Mouse (Mus musculus) embryonic facial prominence, embryonic 10.5 days (tissue): ENCODE data around the gene Ruvbl1. TPM values are rescaled to one million over a fixed set of nuclear protein-coding genes. Genes with fewer than 3 reads are reported as not detected.

ENCODE experiments used
- DNase-seq: peaks from one replicate; pipeline ENCODE4 v3.0.0-alpha.2; 2017; ENCODE audit warnings: low spot score
- H3K27ac ChIP-seq: fragments of 300-500 bp; sonication (generic); replicated peaks from 2 replicates; pipeline ENCODE4 v1.5.1; 2016; ENCODE audit warnings: mild to moderate bottlenecking
- H3K27me3 ChIP-seq: fragments of 300-500 bp; sonication (generic); replicated peaks from 2 replicates; pipeline ENCODE4 v1.6.1; 2016; ENCODE audit warnings: low read depth, mild to moderate bottlenecking; ENCODE audit not compliant: poor library complexity, severe bottlenecking
- H3K36me3 ChIP-seq: fragments of 300-500 bp; sonication (generic); replicated peaks from 2 replicates; pipeline ENCODE4 v1.6.1; 2016; ENCODE audit warnings: mild to moderate bottlenecking, moderate library complexity
- H3K4me1 ChIP-seq: fragments of 300-500 bp; sonication (generic); 2 replicates; pipeline ENCODE4 v1.6.1; 2016
- H3K4me3 ChIP-seq: fragments of 300-500 bp; sonication (generic); 2 replicates; pipeline ENCODE4 v1.5.1; 2016; ENCODE audit warnings: mild to moderate bottlenecking, moderate library complexity
- H3K9me3 ChIP-seq: fragments of 300-500 bp; sonication (generic); 2 replicates; pipeline ENCODE4 v1.6.1; 2016; ENCODE audit warnings: mild to moderate bottlenecking
- WGBS: fragments of 180-500 bp; shearing (Covaris S2); methylation state at CpG from one replicate; pipeline ENCODE4 v1.1.7; 2016; 5-methylcytosine and 5-hydroxymethylcytosine counted together
- polyA plus RNA-seq: library from polyadenylated mRNA; unstranded; fragments of >200 nt; fragmentation: Nextera tagmentation; extraction: Ambion mirVana; gene quantifications from 2 replicates; pipeline ENCODE4 v1.2.1, GENCODE M21; 2016

The Ruvbl1 gene
- polyA plus RNA-seq, 1 experiment from 2014 or later: 215 TPM

DNA sequence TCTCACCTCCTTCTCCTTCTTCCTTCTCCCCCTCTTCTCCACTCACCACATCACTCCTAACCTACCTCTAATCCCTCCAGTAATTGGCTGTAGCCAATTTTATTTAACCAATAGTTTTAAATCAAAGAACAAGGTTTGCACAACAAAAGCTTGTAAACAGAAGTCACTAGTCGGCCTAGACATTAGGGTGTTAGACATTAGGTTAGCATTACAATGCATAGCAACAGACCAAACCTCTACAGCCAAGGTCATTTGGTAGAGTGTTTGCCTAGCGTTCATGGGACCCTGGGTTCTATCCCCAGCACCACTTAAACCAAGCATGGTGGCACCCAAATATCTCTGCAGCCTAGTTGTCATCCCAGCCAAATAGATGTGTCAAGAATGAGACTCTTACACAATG, 10.7 kb upstream of the Ruvbl1 start:
- WGBS: 69% methylated on average over 2 of the region's 2 CpGs
- 0 out of 2 replicates have a peak, but pooled peaks cover 5% of the 10 kb centered on the region for H3K27me3 ChIP-seq
- no peak for DNase-seq
- no peak overlapping the region for H3K27ac ChIP-seq
- no peaks in the 10 kb centered on the region for H3K4me1 ChIP-seq
- H3K4me3 ChIP-seq: no peak overlapping the region
- H3K36me3 ChIP-seq: no peaks in the 10 kb centered on the region
- no peaks in the 10 kb centered on the region for H3K9me3 ChIP-seq

GRCm38 (mm10) chr6:88469878-88470277, 4.7 kb downstream of the Ruvbl1 start:
- no peak overlapping the region for H3K27ac ChIP-seq
- H3K4me1 ChIP-seq: peaks cover 11% of the 10 kb centered on the region
- peaks cover 79% of the 10 kb centered on the region for H3K36me3 ChIP-seq
- no peak for DNase-seq
- H3K9me3 ChIP-seq: no peaks in the 10 kb centered on the region
- no peaks in the 10 kb centered on the region for H3K27me3 ChIP-seq
- no peak overlapping the region for H3K4me3 ChIP-seq
- WGBS: 79% methylated on average over 6 of the region's 6 CpGs

DNA sequence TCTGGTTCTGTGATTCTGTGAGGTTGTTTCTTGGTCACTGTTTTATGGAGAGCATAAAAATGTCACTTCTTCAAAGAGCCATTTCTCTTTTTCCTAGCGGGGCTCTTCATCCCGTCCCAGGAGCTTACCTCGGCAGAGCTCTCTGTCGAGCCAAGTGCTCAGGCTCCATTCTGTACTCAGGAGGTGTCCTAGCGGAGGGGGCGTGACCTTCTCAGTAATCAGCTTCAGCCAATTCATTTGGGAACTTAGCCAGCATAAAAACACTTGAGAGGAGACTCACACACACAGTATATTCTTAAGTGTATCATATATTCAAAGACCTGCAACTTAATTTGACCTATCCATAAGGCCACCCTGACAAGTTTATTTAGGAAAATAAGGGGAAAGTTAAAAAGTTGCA, 15.2 kb downstream of the Ruvbl1 start:
- peaks cover 100% of the 10 kb centered on the region for H3K36me3 ChIP-seq
- H3K4me1 ChIP-seq: no peaks in the 10 kb centered on the region
- no peaks in the 10 kb centered on the region for H3K9me3 ChIP-seq
- H3K4me3 ChIP-seq: no peak overlapping the region
- no peaks in the 10 kb centered on the region for H3K27me3 ChIP-seq
- 75% methylated on average over 6 of the region's 6 CpGs for WGBS
- no peak overlapping the region for H3K27ac ChIP-seq
- DNase-seq: no peak

GRCm38 (mm10) chr6:88483111-88483510, 17.9 kb downstream of the Ruvbl1 start:
- Histone ChIP-seq H3K36me3 (peaks cover 99% of the 10 kb centered on the region), H3K9me3 (no peaks in the 10 kb centered on the region), H3K4me3 (no peak overlapping the region), H3K4me1 (no peaks in the 10 kb centered on the region), H3K27ac (no peak overlapping the region), H3K27me3 (no peaks in the 10 kb centered on the region)
- no peak for DNase-seq
- 80% methylated on average over 7 of the region's 7 CpGs for WGBS

GRCm38 (mm10) chr6:88483913-88484312, 18.7 kb downstream of the Ruvbl1 start:
- H3K4me1 ChIP-seq: no peaks in the 10 kb centered on the region
- no peak overlapping the region for H3K4me3 ChIP-seq
- DNase-seq: no peak
- H3K27ac ChIP-seq: no peak overlapping the region
- no peaks in the 10 kb centered on the region for H3K9me3 ChIP-seq
- H3K36me3 ChIP-seq: peaks cover 99% of the 10 kb centered on the region
- no peaks in the 10 kb centered on the region for H3K27me3 ChIP-seq

GRCm38 (mm10) chr6:88485378-88485777, 20.2 kb downstream of the Ruvbl1 start:
- Histone ChIP-seq H3K4me1 (no peaks in the 10 kb centered on the region), H3K9me3 (no peaks in the 10 kb centered on the region), H3K36me3 (peaks cover 96% of the 10 kb centered on the region), H3K4me3 (no peak overlapping the region), H3K27me3 (no peaks in the 10 kb centered on the region), H3K27ac (no peak overlapping the region)
- 90% methylated on average over 6 of the region's 6 CpGs for WGBS
- DNase-seq: no peak

GRCm38 (mm10) chr6:88486893-88487292, 21.7 kb downstream of the Ruvbl1 start:
- no peaks in the 10 kb centered on the region for H3K4me1 ChIP-seq
- no peaks in the 10 kb centered on the region for H3K9me3 ChIP-seq
- peaks cover 96% of the 10 kb centered on the region for H3K36me3 ChIP-seq
- 88% methylated on average over 8 of the region's 8 CpGs for WGBS
- H3K27me3 ChIP-seq: no peaks in the 10 kb centered on the region
- no peak overlapping the region for H3K4me3 ChIP-seq
- no peak overlapping the region for H3K27ac ChIP-seq
- peak; percentile 56 for DNase-seq

DNA sequence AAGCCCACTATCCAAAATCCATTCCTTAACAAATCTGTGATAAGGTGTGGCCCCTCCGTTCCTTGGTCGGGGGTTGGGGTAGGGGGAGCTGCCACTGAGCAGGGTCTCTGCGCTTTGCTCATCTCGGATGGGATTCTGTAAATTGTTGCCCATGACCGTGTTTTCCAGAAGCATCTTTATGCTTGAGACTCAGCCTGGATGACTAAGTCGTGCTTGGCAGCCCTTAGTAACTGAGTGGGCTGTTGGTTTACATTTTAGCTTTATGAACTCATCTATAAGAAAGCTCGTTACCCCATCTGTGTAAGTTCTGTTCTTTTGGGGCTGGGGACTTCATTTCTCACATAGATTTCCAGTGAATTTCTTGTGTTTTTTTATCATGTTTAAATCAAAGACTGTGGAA, 23.8 kb downstream of the Ruvbl1 start:
- Histone ChIP-seq H3K4me1 (no peaks in the 10 kb centered on the region), H3K27ac (no peak overlapping the region), H3K4me3 (no peak overlapping the region), H3K27me3 (no peaks in the 10 kb centered on the region), H3K9me3 (no peaks in the 10 kb centered on the region), H3K36me3 (peaks cover 96% of the 10 kb centered on the region)
- 91% methylated on average over 7 of the region's 7 CpGs for WGBS
- DNase-seq: no peak

GRCm38 (mm10) chr6:88489834-88490233, 24.6 kb downstream of the Ruvbl1 start:
- 95% methylated on average over 6 of the region's 6 CpGs for WGBS
- no peak for DNase-seq
- no peak overlapping the region for H3K4me3 ChIP-seq
- no peaks in the 10 kb centered on the region for H3K4me1 ChIP-seq
- peaks cover 91% of the 10 kb centered on the region for H3K36me3 ChIP-seq
- no peaks in the 10 kb centered on the region for H3K27me3 ChIP-seq
- no peaks in the 10 kb centered on the region for H3K9me3 ChIP-seq
- no peak overlapping the region for H3K27ac ChIP-seq

GRCm38 (mm10) chr6:88490629-88491354, 25.6 kb downstream of the Ruvbl1 start:
- no peak overlapping the region for H3K4me3 ChIP-seq
- H3K36me3 ChIP-seq: peaks cover 86% of the 10 kb centered on the region
- DNase-seq: no peak
- H3K27me3 ChIP-seq: no peaks in the 10 kb centered on the region
- H3K27ac ChIP-seq: no peak overlapping the region
- WGBS: 94% methylated on average over 12 of the region's 12 CpGs
- H3K4me1 ChIP-seq: no peaks in the 10 kb centered on the region
- no peaks in the 10 kb centered on the region for H3K9me3 ChIP-seq

DNA sequence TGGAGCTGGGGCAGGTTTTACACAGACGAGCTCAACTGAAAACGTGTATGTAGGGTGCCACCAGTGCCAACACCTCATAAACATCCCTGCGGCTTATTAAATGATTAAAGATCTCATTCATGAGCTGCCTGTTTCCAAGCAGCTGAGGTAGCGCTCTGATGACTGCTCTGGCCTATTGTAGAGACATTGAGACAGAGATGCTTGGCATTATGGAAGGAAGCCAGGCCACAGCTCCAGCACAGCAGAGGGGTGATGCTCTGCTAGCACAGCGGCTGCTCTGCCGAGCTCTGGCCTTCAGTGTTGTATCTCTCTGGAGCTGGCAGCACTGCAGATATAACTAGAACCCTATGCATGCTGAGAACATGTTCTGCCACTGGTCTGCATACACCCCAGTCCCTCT, 28.5 kb downstream of the Ruvbl1 start:
- WGBS: 92% methylated on average over 6 of the region's 6 CpGs
- Histone ChIP-seq H3K36me3 (peaks cover 86% of the 10 kb centered on the region), H3K4me1 (no peaks in the 10 kb centered on the region), H3K27me3 (0 out of 2 replicates have a peak, but pooled peaks cover 2% of the 10 kb centered on the region), H3K27ac (no peak overlapping the region), H3K9me3 (no peaks in the 10 kb centered on the region), H3K4me3 (no peak overlapping the region)
- no peak for DNase-seq

DNA sequence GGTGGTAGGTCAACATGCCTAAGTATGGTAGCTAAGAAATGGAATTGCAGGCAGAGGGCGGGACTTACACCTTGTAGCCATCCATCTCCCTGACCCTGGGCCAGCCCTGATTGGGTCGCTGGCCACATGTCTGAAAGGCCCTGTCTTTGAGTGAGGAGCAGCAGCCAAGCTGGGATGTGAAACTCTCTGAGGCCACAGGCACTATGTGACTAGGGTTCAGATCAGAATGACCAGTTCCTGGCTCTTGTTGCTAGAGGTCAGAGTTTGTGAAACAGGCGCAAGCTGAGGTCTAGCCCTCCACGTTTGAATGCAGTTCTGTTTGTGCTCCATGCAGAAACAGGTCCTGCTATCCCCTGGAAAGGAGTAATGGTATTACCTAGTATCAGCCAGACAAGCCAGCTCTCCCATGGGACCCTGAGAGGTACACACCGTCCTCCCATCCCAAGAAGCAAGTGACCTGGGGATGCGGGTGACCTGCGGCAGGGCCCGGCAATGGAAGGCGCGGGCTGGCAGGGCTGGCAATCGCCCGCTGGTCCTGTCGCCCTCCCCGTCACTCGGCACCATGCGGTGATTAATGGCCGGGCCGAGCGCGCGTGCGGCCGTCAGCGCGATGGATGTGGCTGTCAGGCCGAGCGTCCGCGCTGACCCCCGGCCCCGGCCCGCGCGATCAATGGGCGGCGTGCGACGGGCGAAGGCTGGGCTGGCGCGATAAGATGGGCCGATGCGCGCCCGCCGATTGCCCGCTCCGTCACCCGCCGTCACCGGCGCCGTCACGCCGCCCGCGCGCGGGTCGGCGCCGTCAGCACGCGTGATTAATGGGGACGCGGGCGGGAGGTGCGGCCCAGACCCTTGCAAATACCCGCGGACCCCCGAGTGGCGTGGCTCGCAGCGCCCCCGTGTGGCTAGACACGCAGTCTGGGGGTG, 34.5 kb downstream of the Ruvbl1 start:
- Histone ChIP-seq H3K9me3 (no peaks in the 10 kb centered on the region), H3K27ac (peak overlapping the region; percentile 71), H3K4me3 (peak overlapping the region; percentile 68), H3K27me3 (peaks cover 12% of the 10 kb centered on the region; the same call in 1 of the 2 replicates), H3K36me3 (peaks cover 64% of the 10 kb centered on the region), H3K4me1 (peaks cover 11% of the 10 kb centered on the region)
- 3% methylated on average over 76 of the region's 76 CpGs for WGBS
- peak; percentile 87 for DNase-seq

DNA sequence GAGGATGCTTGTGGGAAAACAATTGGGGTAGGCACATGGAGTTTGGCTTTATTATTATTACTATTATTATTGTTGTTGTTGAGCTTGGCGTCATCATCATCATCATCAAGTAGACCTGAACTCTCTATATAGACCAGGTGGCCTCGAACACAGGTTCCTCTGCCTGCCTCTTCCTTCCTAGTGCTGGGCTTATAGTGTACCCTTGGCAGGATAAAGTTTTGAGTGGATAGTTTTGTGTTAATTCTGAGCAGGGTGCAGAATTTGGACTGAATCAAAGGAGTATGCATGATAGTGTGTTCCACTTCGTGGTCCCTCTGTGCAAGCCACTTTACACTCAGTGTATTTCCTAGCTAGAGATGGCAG, 35.2 kb downstream of the Ruvbl1 start:
- Histone ChIP-seq H3K27ac (peak overlapping the region; percentile 71; the same call in 1 of the 2 replicates), H3K4me1 (peaks cover 11% of the 10 kb centered on the region), H3K27me3 (peaks cover 12% of the 10 kb centered on the region; the same call in 1 of the 2 replicates), H3K36me3 (peaks cover 69% of the 10 kb centered on the region), H3K9me3 (no peaks in the 10 kb centered on the region), H3K4me3 (peak overlapping the region; percentile 68)
- 6% methylated on average over 3 of the region's 3 CpGs for WGBS
- no peak for DNase-seq
